Mouse (Mus musculus) ES-E14 (cell line): ENCODE measurements around the gene Fam168a.

ENCODE experiments used
- HCFC1 ChIP-seq: IDR thresholded peaks from 2 replicates; pipeline ENCODE4 v1.6.1; 2012; ENCODE audit warnings: low read length, inconsistent platforms, borderline replicate concordance; ENCODE audit not compliant: insufficient read depth
- MAFK ChIP-seq: IDR thresholded peaks from 2 replicates; pipeline ENCODE4 v1.6.1; 2014; ENCODE audit warnings: mild to moderate bottlenecking, low read depth, low read length, inconsistent platforms; ENCODE audit not compliant: insufficient read depth
- ZC3H11A ChIP-seq: IDR thresholded peaks from 2 replicates; pipeline ENCODE4 v1.6.1; 2012; ENCODE audit warnings: low read depth, mild to moderate bottlenecking, inconsistent platforms, low read length, borderline replicate concordance
- ZNF384 ChIP-seq: IDR thresholded peaks from 2 replicates; pipeline ENCODE4 v1.6.1; 2012; ENCODE audit warnings: low read depth, low read length, inconsistent platforms

DNA sequence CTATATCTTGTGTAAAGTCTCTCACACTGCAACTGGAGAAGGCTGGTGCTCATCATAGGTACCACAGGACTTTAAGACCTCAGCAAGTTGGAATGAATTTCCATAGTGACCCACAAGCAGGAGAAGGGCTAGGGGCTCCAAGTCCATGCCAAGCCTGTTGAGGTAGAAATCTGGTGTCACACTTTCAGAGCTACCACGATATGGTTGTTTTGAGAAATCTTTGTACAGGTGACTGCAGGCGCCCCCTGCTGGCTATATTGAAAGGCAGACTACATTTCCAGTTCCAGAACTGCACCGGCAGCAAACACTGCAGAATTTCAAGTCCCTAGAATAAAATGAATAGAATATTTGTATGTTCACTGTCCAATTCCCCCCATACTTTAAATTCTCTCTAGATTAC is 160.2 kb downstream of the Fam168a start:
- TF ChIP-seq ZC3H11A (no peak), MAFK (no peak), HCFC1 (no peak), ZNF384 (no peak)
